Mouse (Mus musculus): ENCODE measurements around the gene Hacd1. TPM values are rescaled to one million over a fixed set of nuclear protein-coding genes. Genes with fewer than 3 reads are reported as not detected.

Hacd1 gene
- polyA plus RNA-seq (2017; shearing (Covaris generic)), result not detected

DNA sequence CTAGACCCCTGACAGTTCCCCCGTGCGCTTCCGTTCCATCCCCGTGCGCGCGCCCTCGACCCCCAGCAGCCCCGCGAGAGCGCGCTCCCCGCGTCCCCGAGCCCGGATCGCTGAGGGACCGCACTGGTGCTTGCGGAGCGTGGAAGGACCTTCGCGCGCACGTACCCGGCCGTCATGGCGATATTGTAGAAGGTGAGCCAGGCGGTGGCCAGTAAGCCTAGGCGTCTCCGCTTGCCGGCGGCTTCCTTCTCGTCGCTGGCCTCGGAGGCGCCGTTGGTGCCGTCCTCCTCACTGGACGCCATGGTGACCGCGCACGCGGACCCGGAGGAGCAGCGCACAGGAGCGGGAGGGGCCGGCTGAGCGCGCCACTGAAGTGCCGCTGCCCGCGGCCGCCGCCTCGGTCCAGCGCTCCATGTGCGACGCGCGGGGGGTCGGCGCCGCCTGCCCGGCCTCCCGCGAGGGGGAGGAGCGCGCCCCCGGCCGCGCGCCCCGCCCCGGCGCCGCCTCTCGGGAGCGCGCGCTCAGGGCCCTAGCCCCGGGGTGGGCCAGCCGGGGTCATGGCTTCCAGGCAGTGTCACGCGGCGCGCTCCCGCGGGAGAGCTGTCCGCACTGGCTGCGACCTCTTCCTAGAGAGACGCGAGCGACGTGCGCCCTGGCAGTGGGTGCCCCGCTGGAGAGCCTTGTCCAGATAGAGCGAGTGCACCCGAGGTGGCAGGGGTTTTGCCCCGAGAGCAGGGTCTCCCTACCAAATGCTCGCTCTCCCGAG is at the start of gene Hacd1:
Hacd1 (minus strand) TSS at position 570 of the 766 bp plus-strand sequence.

DNA sequence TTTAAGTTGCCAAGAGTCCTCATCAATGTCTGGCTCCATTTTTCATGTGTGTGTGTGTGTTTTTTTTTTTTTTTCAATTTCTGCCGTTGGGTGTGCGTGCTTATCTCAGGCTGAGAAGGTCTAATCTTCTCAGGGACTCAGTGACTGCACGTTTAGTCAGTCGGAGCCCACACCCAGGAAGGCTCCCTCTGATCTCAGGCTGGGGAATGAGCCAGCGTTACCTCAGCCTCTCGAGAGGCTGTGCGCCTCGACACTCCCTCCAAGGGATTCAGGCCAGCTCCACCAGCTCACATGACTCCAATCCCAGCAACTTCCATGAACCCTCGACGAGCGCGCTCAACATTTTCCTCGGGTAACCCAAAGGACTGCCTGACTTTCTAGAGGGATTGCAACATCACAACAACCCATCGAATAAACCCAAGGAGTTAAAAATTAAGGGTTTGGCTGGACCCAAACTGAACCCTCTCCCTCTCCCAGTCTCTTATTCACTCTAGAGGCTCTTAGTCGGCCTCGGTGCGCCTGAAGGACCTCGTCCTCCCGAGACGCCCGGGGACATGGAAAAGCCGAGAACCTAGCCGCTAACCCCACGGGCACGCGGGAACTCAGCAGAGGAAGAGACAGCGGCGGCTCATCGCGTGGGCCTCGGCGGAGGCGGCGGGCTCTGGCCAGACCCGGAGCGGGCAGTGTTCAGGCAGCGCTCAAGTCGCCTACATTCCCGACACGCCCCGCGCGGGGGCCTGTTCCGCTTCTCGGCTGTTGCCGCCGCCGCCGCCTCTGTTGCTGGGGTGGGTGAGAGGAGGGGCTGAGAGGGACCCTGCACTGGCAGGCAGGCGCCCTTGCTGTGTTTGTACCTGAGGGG is 17.7 kb upstream of the Hacd1 start, which contains the start of gene Stam:
Stam (plus strand) TSS at position 737 of the 859 bp plus-strand sequence.

Other genes with a start within 250 kb of the Hacd1 start
- 43.1 TPM for gene Stam, start 18.0 kb upstream of the Hacd1 start, polyA plus RNA-seq (2017; shearing (Covaris generic))
- not detected for gene Tmem236, start 118.4 kb upstream of the Hacd1 start, polyA plus RNA-seq (2017; shearing (Covaris generic))
- 2.0 TPM for gene Mrc1, start 173.3 kb upstream of the Hacd1 start, polyA plus RNA-seq (2017; shearing (Covaris generic))

Data from activated CD4-positive, CD25-positive, alpha-beta regulatory T cell, adult 9 weeks (primary cell).